In the genomic region with DNA sequence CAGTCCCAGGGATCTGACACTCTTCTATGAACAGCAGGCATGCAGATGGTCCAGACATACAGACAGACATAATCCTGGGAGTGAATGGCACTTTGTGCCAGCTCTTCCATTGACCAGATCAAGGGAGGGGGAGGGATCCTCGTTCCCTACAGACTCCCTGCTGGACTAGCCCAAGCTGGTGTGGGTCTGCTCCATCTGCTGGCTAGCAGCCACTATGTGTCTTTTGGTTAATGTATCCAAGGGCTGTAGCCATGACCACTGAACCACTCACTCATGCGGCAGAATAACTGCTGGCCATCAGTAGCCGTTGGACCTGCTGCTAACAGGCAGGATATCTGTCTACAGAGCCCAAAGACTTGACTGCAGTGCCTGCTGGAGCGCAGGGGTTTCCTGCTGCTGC, we compare ENCODE assay signal across 9 mouse cellular contexts. TPM values are rescaled to one million over a fixed set of nuclear protein-coding genes. Genes with fewer than 3 reads are reported as not detected.
DNase-seq lines count a peak whose midpoint lies in the region; ATAC-seq and TF ChIP-seq lines count a peak whose summit lies in the region.
"Had no signal": no experiment of that assay in that cellular context is flagged by ENCODE, and none has a peak within 500 bp of the region (broad histone marks: within the 10 kb centered on the region; RNA-seq: fewer than 3 reads in every experiment).

No protein-coding gene starts in this region.

- no peak overlapping the region for H3K27ac ChIP-seq in embryonic facial prominence, embryonic 11.5 days (replicated peaks; ENCODE audit: low read depth, low read length)
- H3K27ac ChIP-seq in embryonic facial prominence, embryonic 10.5 days (replicated peaks), result no peak overlapping the region
- H3K27ac ChIP-seq in kidney, adult 2 months (ENCODE audit: insufficient read depth, low read depth, low read length), result no peak overlapping the region
- no peak overlapping the region for H3K27ac ChIP-seq in midbrain, embryonic 16.5 days (ENCODE audit: low read length)

- no peak for TF ChIP-seq POLR2A in kidney, adult 2 months (IDR thresholded peaks at IDR 0.05; ENCODE audit: low read depth, low read length)

- 0 out of 2 replicates have a peak, but pooled peaks have one; percentile 14 for ATAC-seq in embryonic facial prominence, embryonic 11.5 days (replicated peaks; ENCODE audit: insufficient number of reproducible peaks, low FRiP score, low TSS enrichment, low read depth)
- ATAC-seq in midbrain, embryonic 16.5 days, result peak; percentile 46; the same call in 1 of the 2 replicates

- no peak for TF ChIP-seq CTCF in kidney, adult 2 months (conservative IDR thresholded peaks at IDR 0.05; ENCODE audit: insufficient read depth, insufficient read length, low read depth, low read length)

- H3K9ac ChIP-seq in embryonic facial prominence, embryonic 11.5 days (replicated peaks; ENCODE audit: low read length), result no peak overlapping the region
- no peak overlapping the region for H3K9ac ChIP-seq in midbrain, embryonic 16.5 days (ENCODE audit: low read depth, low read length)

- no peak overlapping the region for H3K4me2 ChIP-seq in embryonic facial prominence, embryonic 11.5 days (ENCODE audit: low read depth, low read length)
- no peak overlapping the region for H3K4me2 ChIP-seq in midbrain, embryonic 16.5 days (ENCODE audit: low read length)

- no peaks in the 10 kb centered on the region for H3K27me3 ChIP-seq in embryonic facial prominence, embryonic 11.5 days (ENCODE audit: control insufficient read depth, insufficient read depth, low read length)
- no peaks in the 10 kb centered on the region for H3K27me3 ChIP-seq in embryonic facial prominence, embryonic 10.5 days (replicated peaks; ENCODE audit: low read depth, poor library complexity, severe bottlenecking)
- no peaks in the 10 kb centered on the region for H3K27me3 ChIP-seq in kidney, adult 2 months (replicated peaks; ENCODE audit: control insufficient read depth, insufficient read depth, low read length)
- no peaks in the 10 kb centered on the region for H3K27me3 ChIP-seq in midbrain, embryonic 16.5 days (ENCODE audit: control insufficient read depth, insufficient read depth, low read depth, low read length)
- H3K27me3 ChIP-seq: megakaryocyte, embryonic 14.5 days had no signal

- intact Hi-C loops in left cerebral cortex, postnatal 10 days (cut with DNase I), result no loop called here

- H3K4me1 ChIP-seq in embryonic facial prominence, embryonic 11.5 days (ENCODE audit: control insufficient read depth, insufficient read depth, low read length), result no peaks in the 10 kb centered on the region
- 0 out of 2 replicates have a peak, but pooled peaks cover 8% of the 10 kb centered on the region for H3K4me1 ChIP-seq in embryonic facial prominence, embryonic 10.5 days
- no peaks in the 10 kb centered on the region for H3K4me1 ChIP-seq in kidney, adult 2 months (ENCODE audit: control insufficient read depth, insufficient read depth, low read length)
- 0 out of 2 replicates have a peak, but pooled peaks cover 5% of the 10 kb centered on the region for H3K4me1 ChIP-seq in midbrain, embryonic 16.5 days (ENCODE audit: control insufficient read depth, insufficient read depth, low read length)

- H3K36me3 ChIP-seq in embryonic facial prominence, embryonic 11.5 days (replicated peaks; ENCODE audit: control insufficient read depth, insufficient read depth, low read depth, low read length), result no peaks in the 10 kb centered on the region
- H3K36me3 ChIP-seq in embryonic facial prominence, embryonic 10.5 days (replicated peaks), result peaks cover 44% of the 10 kb centered on the region
- H3K36me3 ChIP-seq in kidney, adult 2 months (ENCODE audit: control insufficient read depth, insufficient read depth, low read length), result no peaks in the 10 kb centered on the region
- no peaks in the 10 kb centered on the region for H3K36me3 ChIP-seq in midbrain, embryonic 16.5 days (ENCODE audit: control insufficient read depth, insufficient read depth, low read length)

- WGBS in embryonic facial prominence, embryonic 11.5 days, result 71% methylated on average over 4 of the region's 4 CpGs
- WGBS in embryonic facial prominence, embryonic 10.5 days, result 73% methylated on average over 4 of the region's 4 CpGs
- WGBS in kidney, adult 2 months, result 30% methylated on average over 4 of the region's 4 CpGs
- WGBS in midbrain, embryonic 16.5 days, result 42% methylated on average over 4 of the region's 4 CpGs

- no peak overlapping the region for H3K4me3 ChIP-seq in embryonic facial prominence, embryonic 11.5 days (ENCODE audit: low read depth, low read length)
- H3K4me3 ChIP-seq in embryonic facial prominence, embryonic 10.5 days, result no peak overlapping the region
- no peak overlapping the region for H3K4me3 ChIP-seq in kidney, adult 2 months (ENCODE audit: insufficient read depth, low read depth, low read length)
- H3K4me3 ChIP-seq in midbrain, embryonic 16.5 days (ENCODE audit: low read depth, low read length), result no peak overlapping the region
- H3K4me3 ChIP-seq: megakaryocyte, embryonic 14.5 days had no signal

- H3K9me3 ChIP-seq in embryonic facial prominence, embryonic 11.5 days (replicated peaks; ENCODE audit: control insufficient read depth, low read length), result no peaks in the 10 kb centered on the region
- no peaks in the 10 kb centered on the region for H3K9me3 ChIP-seq in embryonic facial prominence, embryonic 10.5 days
- no peaks in the 10 kb centered on the region for H3K9me3 ChIP-seq in midbrain, embryonic 16.5 days (replicated peaks; ENCODE audit: control insufficient read depth, low read length, poor library complexity, severe bottlenecking)
- H3K9me3 ChIP-seq: megakaryocyte, embryonic 14.5 days had no signal

- DNase-seq in embryonic facial prominence, embryonic 11.5 days (ENCODE audit: low spot score), result no peak
- DNase-seq in embryonic facial prominence, embryonic 10.5 days (ENCODE audit: low spot score), result no peak
- DNase-seq in cerebellum, postnatal 14 days, result peak; percentile 80 to 83
- DNase-seq in kidney, adult 2 months, result peak; percentile 74
- no peak for DNase-seq in urinary bladder, postnatal 14 days (ENCODE audit: low spot score)
- no peak for DNase-seq in adrenal gland, postnatal 25 days
- no peak for DNase-seq in left cerebral cortex, postnatal 10 days (ENCODE audit: extremely low spot score in 1 of 2, low spot score in 2 of 2)

RNA-seq across cellular contexts. Expression of a gene that starts 39.7 kb away (rescaled TPM):
- polyA plus RNA-seq in embryonic facial prominence, embryonic 11.5 days (2014; fragmentation: Nextera tagmentation; extraction: Ambion mirVana), result 171 and 177 TPM in 2 replicates
- polyA plus RNA-seq in embryonic facial prominence, embryonic 10.5 days (2016; fragmentation: Nextera tagmentation; extraction: Ambion mirVana), result 147 and 160 TPM in 2 replicates
- 64.4 and 71.0 TPM in 2 replicates for polyA plus RNA-seq in kidney, adult 2 months (2012; rRNA removed)
- polyA plus RNA-seq in midbrain, embryonic 16.5 days (2015; fragmentation: Nextera tagmentation; extraction: Ambion mirVana), result 176 and 181 TPM in 2 replicates
- total RNA-seq in adrenal gland, postnatal 25 days (2021), result 192 and 215 TPM in 2 replicates
- total RNA-seq in left cerebral cortex, postnatal 10 days (2021), result 10 to 100 TPM; 90.9 to 96.4 TPM

Comparison
In these comparisons a context has a peak if more than half of its experiments do, and no peak if none do; other contexts are left out.
1. DNase-seq: peak in cerebellum, postnatal 14 days (2 of 2) and kidney, adult 2 months (single experiment); none in embryonic facial prominence, embryonic 11.5 days (single experiment), embryonic facial prominence, embryonic 10.5 days (single experiment), urinary bladder, postnatal 14 days (single experiment), adrenal gland, postnatal 25 days (single experiment) and left cerebral cortex, postnatal 10 days (0 of 2).